Mouse (Mus musculus): ENCODE results near the gene Slc46a3. TPM values are rescaled to one million over a fixed set of nuclear protein-coding genes. Genes with fewer than 3 reads are reported as not detected.

Gene Slc46a3
- 22.7 TPM for polyA plus RNA-seq (2017; shearing (Covaris generic))

DNA sequence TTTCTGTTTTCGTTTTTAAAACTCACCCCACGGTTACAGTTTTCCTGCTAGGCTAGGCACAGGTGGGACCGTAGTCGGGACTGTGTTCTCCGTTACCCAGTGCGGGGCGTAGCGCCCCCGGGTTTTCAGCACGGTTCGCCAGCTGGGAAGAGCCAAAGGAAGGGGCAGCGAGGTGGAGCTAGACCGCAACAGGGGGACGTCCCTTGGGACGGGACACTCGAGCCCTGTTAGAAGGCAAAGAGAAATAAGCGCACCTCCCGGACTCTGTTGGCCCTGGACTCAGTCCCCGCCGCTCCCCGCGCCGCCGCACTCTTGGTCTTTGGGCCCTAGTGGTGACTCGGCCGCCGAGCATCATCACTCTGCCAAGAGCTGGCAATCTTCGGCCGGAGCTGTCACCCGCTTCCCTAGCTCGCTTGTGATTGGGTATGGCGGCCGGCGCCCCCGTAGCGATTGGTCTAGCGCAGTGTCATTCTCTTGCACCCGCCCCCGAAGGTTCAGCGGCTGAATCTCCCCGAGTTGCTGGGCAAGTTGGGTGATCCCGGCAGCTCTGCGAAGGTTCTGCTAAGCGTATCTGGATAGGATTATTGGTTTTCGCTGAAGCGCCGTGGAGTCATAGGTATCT lies at the start of gene Slc46a3:
Slc46a3 (minus strand) TSS at position 361 of the 622 bp plus-strand sequence.

DNA sequence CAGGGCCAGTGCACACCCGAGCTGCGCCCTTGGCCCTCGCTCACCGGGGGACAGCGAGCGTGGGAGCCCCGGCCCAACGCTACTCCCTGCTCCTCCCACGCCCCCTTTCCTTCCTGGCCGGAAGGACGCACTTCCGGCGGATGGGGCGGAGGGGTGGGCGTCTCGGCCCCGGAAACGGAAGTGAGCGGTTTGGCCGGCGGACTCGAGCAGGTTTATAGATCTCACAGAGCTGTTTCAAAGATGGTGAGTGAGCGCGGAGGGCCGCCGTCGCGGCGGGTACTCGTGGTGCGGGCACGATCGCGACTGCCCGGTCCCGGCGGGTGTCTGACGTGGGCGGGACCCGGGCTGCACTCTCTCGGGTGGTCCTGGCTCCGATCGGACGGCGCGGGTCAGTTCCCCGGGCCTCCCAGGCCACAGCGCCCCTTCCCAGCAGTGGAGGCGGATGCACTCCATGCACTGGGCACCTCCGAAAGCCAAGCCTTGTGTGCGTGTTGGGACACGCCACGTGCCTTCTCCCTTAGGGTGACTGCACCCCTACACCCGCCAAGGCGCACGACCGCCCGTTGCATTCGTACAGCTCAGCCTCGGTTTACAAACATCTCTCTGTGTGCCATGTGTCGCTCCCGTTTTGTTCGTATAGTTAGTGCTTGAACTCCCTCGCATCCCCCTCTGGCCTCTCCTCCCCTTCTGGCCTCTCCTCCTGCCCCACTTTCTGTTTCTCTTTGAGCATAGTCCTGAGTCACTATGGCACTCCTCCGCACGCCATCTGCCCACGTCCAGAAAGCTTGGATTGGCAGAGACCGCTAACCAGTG lies 34.0 kb downstream of the Slc46a3 start, which contains the start of gene Pomp:
Pomp (plus strand) TSS at position 13 of the 813 bp plus-strand sequence.

Other genes starting within 250 kb of the Slc46a3 start
- not detected for gene Flt1, start 168.8 kb downstream of the Slc46a3 start, polyA plus RNA-seq (2017; shearing (Covaris generic))
- gene Pomp, start 34.4 kb downstream of the Slc46a3 start, polyA plus RNA-seq (2017; shearing (Covaris generic)), result 475 TPM
- 2.3 TPM for gene Mtus2, start 62.5 kb upstream of the Slc46a3 start, polyA plus RNA-seq (2017; shearing (Covaris generic))

Data from activated CD4-positive, CD25-positive, alpha-beta regulatory T cell, adult 9 weeks (primary cell).